Mouse (Mus musculus) kidney, adult 9 months (tissue): ENCODE measurements around the gene Catip.
A peak's percentile ranks its signal among the peaks of the same experiment; 100 is the strongest.

Experiments
- DNase-seq: peaks from one replicate; pipeline ENCODE4 v3.0.0; 2022

Gene Catip

DNA sequence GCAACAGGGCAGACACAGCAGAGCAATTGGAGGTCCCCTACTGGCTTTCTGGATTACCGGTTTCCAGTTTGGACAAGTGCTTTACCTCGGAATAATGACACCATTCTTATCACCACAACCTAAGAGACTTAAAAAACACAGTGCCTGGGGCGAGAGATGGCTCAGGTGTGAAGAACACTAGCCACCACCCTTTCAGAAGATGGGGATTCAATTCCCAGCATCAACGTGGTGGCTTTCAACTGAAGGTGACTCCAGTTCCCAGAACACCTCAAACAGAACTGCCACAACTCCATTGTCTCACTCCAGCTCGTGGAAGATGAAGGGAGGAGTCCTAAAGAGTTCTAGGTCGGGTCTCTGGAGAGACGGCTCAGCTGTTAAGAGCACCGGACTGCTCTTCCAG, 23.6 kb downstream of the Catip start:
- DNase-seq: no peak

GRCm38 (mm10) chr1:74386363-74386713, 24.4 kb downstream of the Catip start:
- no peak for DNase-seq

GRCm38 (mm10) chr1:74386714-74387385, 24.9 kb downstream of the Catip start:
- peak; percentile 99 for DNase-seq

- DNase-seq: no peak
Observed at GRCm38 (mm10) chr1:74387386-74387988, 25.6 kb downstream of the Catip start.

DNA sequence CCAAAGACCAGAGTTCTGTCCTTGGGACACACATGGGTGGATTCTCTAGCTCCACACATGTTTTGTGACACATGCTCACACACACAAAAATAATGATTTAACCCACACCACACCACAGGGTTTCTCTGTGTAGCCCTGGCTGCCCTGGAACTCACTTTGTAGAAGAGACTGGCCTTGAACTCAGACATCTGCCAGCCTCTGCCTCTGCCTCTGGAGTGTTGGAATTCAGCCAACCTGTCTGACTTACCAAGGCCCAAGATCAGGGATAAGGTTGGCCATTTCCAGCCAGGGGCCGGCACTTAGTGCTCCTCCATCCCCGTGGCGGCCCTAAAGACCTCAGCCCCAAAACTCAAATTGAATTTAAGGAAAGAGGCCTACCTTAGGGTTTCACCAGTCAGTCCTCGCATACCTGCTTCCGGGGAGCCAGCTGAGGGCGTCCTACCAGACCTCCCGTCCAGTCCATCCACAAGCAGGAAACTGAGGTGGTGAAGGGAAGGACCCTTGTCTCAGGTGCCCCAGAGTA, 26.6 kb downstream of the Catip start:
- no peak for DNase-seq

DNA sequence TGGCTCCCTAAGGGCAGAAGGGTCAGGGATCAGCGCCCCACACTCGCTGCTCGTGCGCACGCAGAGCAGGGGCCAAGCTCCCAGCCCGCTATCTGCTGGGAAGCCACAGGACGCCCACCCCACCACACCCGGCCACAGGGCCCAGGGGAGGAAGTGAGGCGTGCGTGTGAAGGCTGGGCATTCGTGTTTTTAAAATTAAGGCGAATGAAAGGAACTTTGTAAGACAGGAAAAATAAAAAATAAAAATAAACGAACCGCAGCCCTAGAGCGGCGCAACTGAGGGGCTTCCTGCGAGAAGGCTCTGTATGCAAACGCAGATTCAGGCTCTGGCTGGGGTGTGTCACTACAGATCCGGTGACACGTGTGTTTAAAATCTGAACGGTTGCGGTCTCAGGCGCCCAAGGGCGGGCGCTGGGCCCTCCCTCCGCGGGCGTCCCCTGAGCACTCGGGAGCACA, 28.0 kb downstream of the Catip start:
- DNase-seq: no peak

DNA sequence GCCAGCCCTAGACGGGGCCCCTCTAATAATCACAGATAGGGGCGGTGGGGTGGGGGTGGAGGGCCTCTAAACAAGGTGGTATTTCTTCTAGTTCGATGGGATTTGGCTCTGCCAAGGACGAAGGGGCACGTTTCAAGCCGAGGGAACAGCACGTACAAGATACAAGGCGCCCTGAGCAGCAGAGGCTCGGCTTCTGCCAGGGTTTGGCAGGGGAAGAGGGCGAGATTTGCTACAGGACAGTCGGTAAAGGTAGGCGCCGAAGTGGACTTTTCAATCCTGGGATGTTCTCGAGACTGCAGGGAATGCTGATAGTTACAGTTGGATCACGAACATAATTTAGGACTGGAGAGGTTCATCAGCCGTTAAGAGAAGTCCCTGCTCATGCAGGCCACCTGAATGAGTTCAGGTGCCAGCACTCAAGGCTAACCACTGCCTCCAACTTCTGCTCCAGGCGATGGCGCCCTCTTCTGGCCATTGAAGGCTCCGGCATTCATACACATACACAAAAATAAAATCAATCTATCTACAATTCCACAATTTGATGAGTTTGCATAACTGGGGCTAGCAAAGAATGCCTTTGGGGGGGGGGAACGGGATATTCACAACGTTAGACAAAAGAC, 28.5 kb downstream of the Catip start:
- peak; percentile 70 for DNase-seq

- peak; percentile 99 for DNase-seq
Observed at GRCm38 (mm10) chr1:74390924-74391748, 29.2 kb downstream of the Catip start, which contains the start of gene Ctdsp1. Gene Ctdsp1, plus strand, starts transcription at chr1:74391509.

- peak; percentile 87 for DNase-seq
Observed at GRCm38 (mm10) chr1:74391844-74392441, 30.0 kb downstream of the Catip start.

DNA sequence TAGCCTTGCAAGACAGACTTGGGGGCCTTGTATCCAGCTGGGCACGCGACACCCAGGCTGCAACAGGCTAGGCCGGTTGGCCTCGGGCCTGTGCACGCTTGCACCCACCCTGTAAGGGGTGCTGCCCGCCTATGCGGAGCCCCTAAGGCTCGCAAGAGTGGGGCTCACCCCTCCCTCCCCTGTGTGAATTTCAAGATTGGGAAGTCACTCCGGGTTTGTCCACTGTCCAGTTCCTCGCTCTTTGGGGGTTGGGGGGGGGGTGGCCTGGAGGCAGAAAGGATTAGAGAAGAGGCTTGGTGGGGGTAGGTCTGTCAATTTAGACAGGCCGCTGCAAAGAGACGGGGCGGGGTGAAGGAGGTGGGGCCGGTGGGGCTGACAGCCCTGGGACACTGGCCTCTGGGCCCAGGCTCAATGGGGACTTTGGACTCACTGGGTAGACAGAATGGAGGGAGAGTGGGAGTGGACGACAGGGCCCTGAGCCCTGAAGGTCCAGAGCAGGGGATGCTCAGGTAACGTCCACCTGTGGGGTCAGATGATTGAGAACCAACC, 30.6 kb downstream of the Catip start:
- DNase-seq: peak; percentile 86

DNA sequence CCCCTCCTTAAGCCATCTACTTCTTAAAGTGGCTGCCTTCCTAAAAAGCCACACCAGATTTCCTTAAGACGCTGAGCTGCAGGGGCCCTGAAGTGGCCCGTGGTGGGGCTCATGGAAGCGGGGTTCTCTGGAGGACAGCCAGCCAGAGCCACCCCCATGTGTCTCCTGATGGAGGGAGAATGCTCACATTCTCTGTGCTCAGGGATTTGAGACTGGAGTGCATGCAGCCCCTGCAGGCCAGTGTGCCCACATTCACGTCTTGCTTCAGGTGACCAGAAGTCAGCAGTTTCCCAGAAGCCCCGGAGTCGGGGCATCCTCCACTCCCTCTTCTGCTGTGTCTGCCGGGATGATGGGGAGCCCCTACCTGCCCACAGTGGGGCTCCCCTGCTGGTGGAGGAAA, 31.1 kb downstream of the Catip start:
- peak; percentile 56 for DNase-seq

GRCm38 (mm10) chr1:74393697-74394096, 31.8 kb downstream of the Catip start:
- DNase-seq: no peak

GRCm38 (mm10) chr1:74394311-74394710, 32.4 kb downstream of the Catip start:
- no peak for DNase-seq

DNA sequence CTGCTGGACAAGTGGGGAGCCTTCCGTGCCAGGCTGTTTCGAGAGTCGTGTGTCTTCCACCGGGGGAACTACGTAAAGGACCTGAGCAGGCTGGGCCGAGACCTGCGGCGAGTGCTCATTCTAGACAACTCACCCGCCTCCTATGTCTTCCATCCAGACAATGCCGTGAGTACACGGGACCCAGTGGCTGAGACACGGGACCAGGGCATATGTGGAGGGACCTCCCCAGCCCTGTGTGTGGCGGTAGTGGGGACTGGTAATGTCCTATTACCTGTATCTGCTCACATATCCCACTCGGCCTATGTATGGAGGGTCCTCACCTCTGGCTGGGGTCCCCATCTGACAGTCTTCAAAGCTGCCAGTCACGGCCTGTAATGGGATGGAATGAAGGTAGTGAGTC, 33.0 kb downstream of the Catip start:
- no peak for DNase-seq

- no peak for DNase-seq
Observed at GRCm38 (mm10) chr1:74395290-74395689, 33.4 kb downstream of the Catip start.

DNA sequence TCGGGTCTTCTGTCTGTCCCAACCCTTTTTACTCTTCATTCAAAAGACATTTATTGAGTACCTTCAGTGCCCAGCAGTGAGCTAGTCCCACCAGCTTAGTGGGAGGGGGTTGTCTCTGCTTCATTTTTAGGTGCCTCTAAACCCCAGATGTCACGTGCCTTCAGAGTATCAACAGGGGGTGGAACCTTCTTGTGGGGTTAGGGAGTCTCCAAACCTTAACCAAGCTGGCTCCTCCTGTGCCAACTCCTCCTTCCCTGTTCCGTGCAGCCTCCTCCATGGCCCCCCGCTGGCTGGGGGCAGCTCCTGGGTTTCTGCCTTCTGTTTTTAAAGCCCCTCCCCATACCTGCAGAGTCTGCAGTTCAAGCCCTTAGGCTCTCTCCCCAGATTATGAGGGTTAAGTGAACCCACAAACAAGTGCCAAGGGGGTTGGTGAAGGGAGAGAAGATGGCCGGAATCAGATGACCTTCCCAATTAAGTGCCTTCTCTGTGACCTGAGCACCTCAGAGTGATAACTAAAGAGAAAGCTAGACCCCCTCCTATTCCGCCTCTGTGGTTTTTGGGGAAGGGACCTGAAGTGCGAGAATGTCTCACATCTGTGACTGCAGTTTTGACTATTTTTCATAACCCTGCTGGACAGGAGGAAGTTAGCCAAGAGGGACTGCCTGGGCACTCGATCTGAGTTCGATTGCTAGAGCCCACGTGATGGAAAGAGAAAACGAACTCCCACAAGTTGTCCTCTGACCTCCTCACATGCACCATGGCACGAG, 34.7 kb downstream of the Catip start:
- DNase-seq: peak; percentile 87

DNA sequence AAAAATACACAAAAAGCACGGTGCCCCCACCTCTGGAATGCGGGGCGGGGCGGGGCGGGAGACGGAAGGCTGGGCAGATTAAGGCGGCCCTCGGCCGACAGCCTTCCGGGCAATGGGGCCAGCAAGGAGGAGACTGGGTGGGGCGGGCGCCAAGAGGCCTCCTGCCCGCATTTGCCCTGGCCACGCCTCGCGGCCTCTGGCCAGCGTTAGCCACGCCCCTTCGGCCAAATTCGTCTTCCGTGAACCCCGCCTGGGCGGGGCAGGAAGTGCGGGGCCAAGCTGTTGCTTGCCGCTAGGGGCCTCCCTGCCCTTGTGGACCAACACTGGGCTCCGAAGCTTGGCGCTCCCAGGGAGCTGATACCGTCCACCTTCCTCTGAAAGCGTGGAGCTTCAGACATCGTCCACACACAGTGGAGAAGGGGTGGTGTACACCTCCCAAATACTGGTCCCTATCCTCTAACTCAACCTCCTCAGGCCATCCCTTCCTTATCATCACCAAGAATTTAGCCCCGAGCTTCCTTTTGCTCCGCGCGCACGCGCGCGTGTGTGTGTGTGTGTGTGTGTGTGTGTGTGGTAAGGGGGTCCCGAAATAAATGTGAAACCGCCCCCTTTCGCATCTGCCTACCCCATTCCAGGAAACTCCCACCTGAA, 35.5 kb downstream of the Catip start:
- peak; percentile 99 for DNase-seq

DNA sequence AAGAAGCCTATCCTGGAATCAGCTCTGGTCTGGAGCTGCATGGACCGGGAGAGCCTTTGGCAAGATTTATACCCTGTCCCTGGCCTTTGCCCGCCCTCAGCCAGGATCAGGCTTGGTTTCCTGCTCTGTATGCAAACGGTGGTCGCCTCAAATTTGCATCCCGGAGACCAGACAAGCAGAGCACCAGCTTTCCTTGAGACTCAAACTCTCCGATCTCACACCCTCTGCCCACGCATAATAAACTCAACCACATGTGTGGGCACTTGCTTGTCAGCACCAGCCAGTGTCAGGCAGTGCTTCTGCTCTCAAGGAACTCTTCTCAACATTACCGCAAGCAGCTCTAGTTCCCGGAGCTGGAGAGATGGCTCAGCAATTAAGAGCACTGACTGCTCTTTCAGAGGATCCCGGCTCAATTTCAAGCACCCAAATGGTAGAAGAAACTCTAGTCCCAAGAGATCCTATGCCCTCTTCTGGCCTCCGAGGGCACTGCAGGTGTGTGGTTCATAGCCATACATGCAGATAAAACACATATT, 36.1 kb downstream of the Catip start:
- DNase-seq: peak; percentile 86

GRCm38 (mm10) chr1:74400531-74400930, 38.6 kb downstream of the Catip start:
- DNase-seq: no peak

- no peak for DNase-seq
Observed at GRCm38 (mm10) chr1:74401015-74401702, 39.3 kb downstream of the Catip start.
